Mouse (Mus musculus) brain, embryonic 14.5 days (tissue): Measurements from ENCODE around the gene Elf4.

Experiments
- CTCF ChIP-seq: fragments of 200-500 bp; IDR thresholded peaks from 2 replicates; pipeline ENCODE4 v1.5.1; 2012; ENCODE audit warnings: inconsistent platforms, mild to moderate bottlenecking, moderate library complexity, borderline replicate concordance; ENCODE audit not compliant: insufficient read depth, insufficient read length; ENCODE audit errors: extremely low read depth
- POLR2A ChIP-seq: fragments of 200-500 bp; IDR thresholded peaks from 2 replicates; pipeline ENCODE4 v1.6.1; 2012; ENCODE audit warnings: mild to moderate bottlenecking, inconsistent platforms, borderline replicate concordance; ENCODE audit not compliant: poor library complexity, insufficient read depth, insufficient read length, severe bottlenecking; ENCODE audit errors: extremely low read depth

GRCm38 (mm10) chrX:48467355-48467946, 4.5 kb upstream of the Elf4 start:
- TF ChIP-seq POLR2A (no peak), CTCF (no peak)
